In genomic region chr1:133434756-133435112, GRCm38 (mm10) we compare ENCODE assay signal across 11 mouse cellular contexts. TPM values are rescaled to one million over a fixed set of nuclear protein-coding genes. Genes with fewer than 3 reads are reported as not detected.
DNase-seq lines count a peak whose midpoint lies in the region; ATAC-seq lines count a peak whose summit lies in the region.
"Had no signal": no experiment of that assay in that cellular context is flagged by ENCODE, and none has a peak within 500 bp of the region (broad histone marks: within the 10 kb centered on the region; RNA-seq: fewer than 3 reads in every experiment).

No protein-coding gene starts in this region.

- H3K27ac ChIP-seq in kidney, embryonic 16.5 days (ENCODE audit: low read length), result peak overlapping the region; percentile 74
- H3K27ac ChIP-seq in embryonic facial prominence, embryonic 13.5 days, result no peak overlapping the region
- H3K27ac ChIP-seq in hindbrain, embryonic 14.5 days, result peak overlapping the region; percentile 20; the same call in 1 of the 2 replicates
- peak overlapping the region; percentile 22; the same call in 1 of the 2 replicates for H3K27ac ChIP-seq in midbrain, embryonic 15.5 days
- H3K27ac ChIP-seq: macrophage had no signal

- ATAC-seq in kidney, embryonic 16.5 days (ENCODE audit: low FRiP score, low TSS enrichment), result no peak; the same call in 1 of the 2 replicates
- ATAC-seq in embryonic facial prominence, embryonic 13.5 days (ENCODE audit: insufficient number of reproducible peaks, insufficient read depth, low FRiP score, low TSS enrichment, low read depth), result no peak
- ATAC-seq in hindbrain, embryonic 14.5 days (ENCODE audit: low FRiP score), result 0 out of 2 replicates have a peak, but pooled peaks have one; percentile 14
- peak; percentile 55 for ATAC-seq in midbrain, embryonic 15.5 days (replicated peaks)

- no peaks in the 10 kb centered on the region for H3K27me3 ChIP-seq in kidney, embryonic 16.5 days (ENCODE audit: insufficient read depth, low read length)
- H3K27me3 ChIP-seq in embryonic facial prominence, embryonic 13.5 days, result no peaks in the 10 kb centered on the region
- no peaks in the 10 kb centered on the region for H3K27me3 ChIP-seq in hindbrain, embryonic 14.5 days (ENCODE audit: control insufficient read depth, insufficient read depth, low read length)
- H3K27me3 ChIP-seq in midbrain, embryonic 15.5 days (replicated peaks), result no peaks in the 10 kb centered on the region

- peak overlapping the region; percentile 59 for H3K4me2 ChIP-seq in kidney, embryonic 16.5 days (replicated peaks; ENCODE audit: low read depth, low read length)
- H3K4me2 ChIP-seq in embryonic facial prominence, embryonic 13.5 days, result peak overlapping the region; percentile 61
- H3K4me2 ChIP-seq in hindbrain, embryonic 14.5 days (replicated peaks), result peak overlapping the region; percentile 37
- peak overlapping the region; percentile 40 for H3K4me2 ChIP-seq in midbrain, embryonic 15.5 days

- peaks cover 22% of the 10 kb centered on the region for H3K4me1 ChIP-seq in kidney, embryonic 16.5 days (ENCODE audit: insufficient read depth, low read length)
- H3K4me1 ChIP-seq in embryonic facial prominence, embryonic 13.5 days, result peaks cover 14% of the 10 kb centered on the region
- peaks cover 8% of the 10 kb centered on the region for H3K4me1 ChIP-seq in hindbrain, embryonic 14.5 days (replicated peaks; ENCODE audit: control insufficient read depth, insufficient read depth, low read length)
- peaks cover 22% of the 10 kb centered on the region for H3K4me1 ChIP-seq in midbrain, embryonic 15.5 days

- H3K36me3 ChIP-seq in kidney, embryonic 16.5 days (ENCODE audit: insufficient read depth, low read length), result no peaks in the 10 kb centered on the region
- H3K36me3 ChIP-seq in embryonic facial prominence, embryonic 13.5 days, result no peaks in the 10 kb centered on the region
- H3K36me3 ChIP-seq in hindbrain, embryonic 14.5 days (replicated peaks; ENCODE audit: control insufficient read depth, insufficient read depth), result no peaks in the 10 kb centered on the region
- no peaks in the 10 kb centered on the region for H3K36me3 ChIP-seq in midbrain, embryonic 15.5 days (replicated peaks)

- 5% methylated on average over 10 of the region's 10 CpGs for WGBS in kidney, embryonic 16.5 days
- WGBS in embryonic facial prominence, embryonic 13.5 days, result 13% methylated on average over 10 of the region's 10 CpGs
- WGBS in hindbrain, embryonic 14.5 days, result 8% methylated on average over 10 of the region's 10 CpGs
- WGBS in midbrain, embryonic 15.5 days, result 10% methylated on average over 10 of the region's 10 CpGs

- H3K9ac ChIP-seq in kidney, embryonic 16.5 days (replicated peaks; ENCODE audit: low read length), result peak overlapping the region; percentile 63
- H3K9ac ChIP-seq in embryonic facial prominence, embryonic 13.5 days, result peak overlapping the region; percentile 55
- H3K9ac ChIP-seq in hindbrain, embryonic 14.5 days, result no peak overlapping the region
- H3K9ac ChIP-seq in midbrain, embryonic 15.5 days, result no peak overlapping the region

- H3K4me3 ChIP-seq in kidney, embryonic 16.5 days (ENCODE audit: low read length), result peak overlapping the region; percentile 37
- peak overlapping the region; percentile 38 for H3K4me3 ChIP-seq in embryonic facial prominence, embryonic 13.5 days
- H3K4me3 ChIP-seq in hindbrain, embryonic 14.5 days (replicated peaks; ENCODE audit: low read length), result no peak overlapping the region
- H3K4me3 ChIP-seq in midbrain, embryonic 15.5 days, result 0 out of 2 replicates have a peak overlapping the region, but pooled peaks have one; percentile 1

- H3K9me3 ChIP-seq in kidney, embryonic 16.5 days (ENCODE audit: low read length), result peaks cover 3% of the 10 kb centered on the region
- H3K9me3 ChIP-seq in embryonic facial prominence, embryonic 13.5 days, result peaks cover 3% of the 10 kb centered on the region; the same call in 1 of the 2 replicates
- no peaks in the 10 kb centered on the region for H3K9me3 ChIP-seq in hindbrain, embryonic 14.5 days (ENCODE audit: control insufficient read depth, low read length)
- no peaks in the 10 kb centered on the region for H3K9me3 ChIP-seq in midbrain, embryonic 15.5 days

- DNase-seq in kidney, postnatal 25 days, result no peak
- no peak for DNase-seq in hindbrain, embryonic 14.5 days (ENCODE audit: low spot score)
- DNase-seq in frontal cortex, postnatal 14 days (ENCODE audit: low spot score in 2 of 2), result no peak
- DNase-seq in layer of hippocampus, adult 8-10 months (ENCODE audit: low spot score in 2 of 2), result no peak
- DNase-seq in layer of hippocampus, postnatal 14 days (ENCODE audit: low spot score in 2 of 2), result no peak
- DNase-seq: gastrocnemius, postnatal 25 days; spleen, adult 18-20 months had no signal

RNA-seq across cellular contexts. Expression of gene Sox13, which starts 10.6 kb away (rescaled TPM):
- 11.5 and 12.8 TPM in 2 replicates for polyA plus RNA-seq in kidney, embryonic 16.5 days (2015; fragmentation: Nextera tagmentation; extraction: Ambion mirVana)
- 5.2 and 7.3 TPM in 2 replicates for polyA plus RNA-seq in embryonic facial prominence, embryonic 13.5 days (2015; fragmentation: Nextera tagmentation; extraction: Ambion mirVana)
- polyA plus RNA-seq in hindbrain, embryonic 14.5 days (2014; fragmentation: Nextera tagmentation; extraction: Ambion mirVana), result 5.8 and 6.0 TPM in 2 replicates
- polyA plus RNA-seq in midbrain, embryonic 15.5 days (2015; fragmentation: Nextera tagmentation; extraction: Ambion mirVana), result 6.5 and 7.4 TPM in 2 replicates
- total RNA-seq in layer of hippocampus, adult 8-10 months (2022), result 10 to 100 TPM in 1 of 4 experiments, 1 to 10 TPM in 3; 9.3 to 13.7 (median 9.4) TPM
- 10 to 100 TPM; 11.3 to 11.5 TPM for total RNA-seq in layer of hippocampus, postnatal 14 days (2021)

Comparison
In these comparisons a context has a peak if more than half of its experiments do, and no peak if none do; other contexts are left out.
1. ATAC-seq: peak in hindbrain, embryonic 14.5 days (single experiment) and midbrain, embryonic 15.5 days (single experiment); none in kidney, embryonic 16.5 days (single experiment) and embryonic facial prominence, embryonic 13.5 days (single experiment).
2. H3K9ac ChIP-seq: peak in kidney, embryonic 16.5 days (single experiment) and embryonic facial prominence, embryonic 13.5 days (single experiment); none in hindbrain, embryonic 14.5 days (single experiment) and midbrain, embryonic 15.5 days (single experiment).
3. Peak in every context shown above with its lines, with median percentiles within 50 percentile points of each other: H3K4me2 ChIP-seq.